Mouse (Mus musculus) brain, embryonic 14.5 days (tissue): ENCODE results near the gene Nrde2.

Experiments used
- CTCF ChIP-seq: fragments of 200-500 bp; IDR thresholded peaks from 2 replicates; pipeline ENCODE4 v1.5.1; 2012; ENCODE audit warnings: inconsistent platforms, mild to moderate bottlenecking, moderate library complexity, borderline replicate concordance; ENCODE audit not compliant: insufficient read depth, insufficient read length; ENCODE audit errors: extremely low read depth
- POLR2A ChIP-seq: fragments of 200-500 bp; IDR thresholded peaks from 2 replicates; pipeline ENCODE4 v1.6.1; 2012; ENCODE audit warnings: mild to moderate bottlenecking, inconsistent platforms, borderline replicate concordance; ENCODE audit not compliant: poor library complexity, insufficient read depth, insufficient read length, severe bottlenecking; ENCODE audit errors: extremely low read depth

GRCm38 (mm10) chr12:100185897-100186296 is 26.4 kb upstream of the Nrde2 start:
- TF ChIP-seq POLR2A (no peak), CTCF (no peak)
